Mouse (Mus musculus) megakaryocyte, embryonic 14.5 days (primary cell): ENCODE data around the gene Akr1a1. TPM values are rescaled to one million over a fixed set of nuclear protein-coding genes. Genes with fewer than 3 reads are reported as not detected.
A peak's percentile ranks its signal among the peaks of the same experiment; 100 is the strongest.

ENCODE experiments used
- H3K27me3 ChIP-seq: replicated peaks from 2 replicates; pipeline ENCODE3; 2012; ENCODE audit warnings: inconsistent platforms
- H3K36me3 ChIP-seq: replicated peaks from 2 replicates; pipeline ENCODE3; 2012; ENCODE audit warnings: low read length, inconsistent platforms, mixed read lengths
- H3K4me1 ChIP-seq: 2 replicates; pipeline ENCODE4 v1.6.1; 2012; ENCODE audit warnings: inconsistent platforms
- H3K4me3 ChIP-seq: replicated peaks from 2 replicates; pipeline ENCODE3; 2012; ENCODE audit warnings: moderate library complexity, mild to moderate bottlenecking, inconsistent platforms
- H3K9me3 ChIP-seq: 2 replicates; pipeline ENCODE4 v1.6.1; 2012; ENCODE audit warnings: inconsistent platforms
- FLI1 ChIP-seq: IDR thresholded peaks from 2 replicates; pipeline ENCODE4 v1.6.1; 2012; ENCODE audit warnings: low read length, inconsistent platforms, mixed read lengths
- GATA1 ChIP-seq: IDR thresholded peaks from 3 replicates; pipeline ENCODE4 v1.6.1; 2012; ENCODE audit warnings: mixed read lengths, low read length, inconsistent platforms, borderline replicate concordance
- polyA plus RNA-seq: library from polyadenylated mRNA; stranded (reverse); fragments of >175 nt; gene quantifications from 2 replicates; pipeline ENCODE4 v1.2.3, GENCODE M21; 2012; ENCODE audit warnings: low replicate concordance; ENCODE audit not compliant: insufficient read depth

Akr1a1 gene
- polyA plus RNA-seq, 1 experiment: 135 TPM

DNA sequence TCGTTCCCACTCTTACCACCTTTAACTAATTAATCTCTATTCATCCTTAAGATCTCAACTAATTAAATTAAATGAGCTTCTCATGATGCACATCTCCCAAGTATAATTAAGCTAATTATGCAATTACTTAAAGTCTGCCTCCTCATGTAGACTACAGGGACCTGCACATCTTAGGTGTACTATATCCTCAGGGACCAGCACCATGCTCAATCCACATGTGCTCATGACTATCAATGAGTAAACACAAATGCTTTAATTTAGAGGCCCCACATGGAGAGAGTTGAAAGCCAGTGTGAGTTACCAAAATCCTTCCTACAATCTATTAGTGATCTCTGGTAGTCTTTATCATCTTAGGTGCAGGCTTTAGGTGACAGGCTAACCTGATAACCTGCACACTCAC is 16.3 kb downstream of the Akr1a1 start:
- no peak for TF ChIP-seq GATA1
- no peak for TF ChIP-seq FLI1
- no peaks in the 10 kb centered on the region for H3K27me3 ChIP-seq
- no peaks in the 10 kb centered on the region for H3K9me3 ChIP-seq
- H3K4me3 ChIP-seq: no peak overlapping the region
- no peaks in the 10 kb centered on the region for H3K4me1 ChIP-seq
- peaks cover 64% of the 10 kb centered on the region for H3K36me3 ChIP-seq

DNA sequence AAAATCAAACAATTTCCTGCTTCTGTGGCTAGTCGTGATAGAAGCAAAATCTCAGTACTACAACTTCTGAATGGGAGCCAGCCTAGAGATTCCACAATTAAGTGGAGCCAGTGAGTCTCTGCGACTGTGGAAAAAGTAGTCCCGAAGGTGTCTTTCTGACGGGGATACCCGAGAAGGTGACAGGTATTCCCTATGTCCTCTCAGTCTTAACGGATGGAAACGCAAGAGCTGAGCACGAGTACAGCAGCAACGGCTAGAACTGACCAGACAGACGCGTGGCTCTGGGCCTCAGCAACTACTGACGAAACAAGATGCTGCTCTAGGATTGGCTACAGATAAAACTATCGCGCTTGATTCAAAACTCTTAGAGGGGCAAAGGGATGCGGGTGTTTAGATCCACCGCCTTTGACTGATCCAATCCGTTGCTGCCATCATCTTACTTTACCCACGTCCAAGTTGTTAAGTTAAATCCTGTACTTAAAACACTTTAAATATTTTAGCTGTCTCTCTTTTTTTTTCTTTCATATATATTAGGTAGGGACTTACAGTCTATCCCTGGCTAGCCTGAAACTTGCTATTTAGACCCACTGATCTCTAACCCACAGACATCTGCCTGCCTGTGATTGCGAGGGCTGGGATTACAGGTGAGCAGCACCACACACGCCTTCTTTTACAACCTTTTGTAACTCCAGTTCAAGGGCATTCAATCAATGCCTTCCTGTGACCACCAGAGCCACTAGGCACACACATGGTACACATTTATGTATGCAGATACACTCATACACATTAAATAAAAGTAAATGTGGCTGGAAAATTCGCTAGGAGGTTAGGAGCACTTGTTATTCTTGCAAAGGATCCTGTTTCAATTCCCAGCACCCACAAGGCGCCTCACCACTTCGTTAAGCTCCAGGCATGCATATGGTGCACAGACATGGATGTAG is 23.5 kb downstream of the Akr1a1 start, which contains the start of gene Nasp:
Gene Nasp, minus strand, starts transcription at position 220 of the 941 bp plus-strand sequence.
- Histone ChIP-seq H3K36me3 (peaks cover 8% of the 10 kb centered on the region), H3K4me1 (peaks cover 27% of the 10 kb centered on the region), H3K9me3 (no peaks in the 10 kb centered on the region), H3K27me3 (no peaks in the 10 kb centered on the region), H3K4me3 (peak within 1 kb of the TSS; percentile 95)
- TF ChIP-seq GATA1: no peak
- no peak for TF ChIP-seq FLI1

DNA sequence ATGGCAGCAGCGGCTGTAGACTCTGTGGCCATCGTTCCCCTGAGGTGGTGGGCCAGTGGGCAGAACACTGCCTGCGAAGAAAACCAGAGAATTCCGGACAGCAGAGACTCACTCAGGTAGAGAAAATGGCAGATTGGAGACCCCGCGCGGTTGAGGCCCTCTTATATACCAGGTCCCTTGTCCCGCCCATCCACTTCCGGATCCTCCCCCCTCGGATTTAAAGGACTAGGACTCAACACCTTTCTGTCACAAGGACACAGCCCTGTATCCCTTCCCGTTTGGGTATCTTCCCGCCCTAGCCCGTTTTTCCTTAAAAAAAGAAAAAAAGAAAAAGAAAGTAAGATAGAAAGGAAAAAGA is 24.1 kb downstream of the Akr1a1 start:
- Histone ChIP-seq H3K27me3 (no peaks in the 10 kb centered on the region), H3K36me3 (peaks cover 6% of the 10 kb centered on the region), H3K4me3 (peak overlapping the region; percentile 95), H3K9me3 (no peaks in the 10 kb centered on the region), H3K4me1 (peaks cover 27% of the 10 kb centered on the region)
- TF ChIP-seq GATA1: no peak
- no peak for TF ChIP-seq FLI1

DNA sequence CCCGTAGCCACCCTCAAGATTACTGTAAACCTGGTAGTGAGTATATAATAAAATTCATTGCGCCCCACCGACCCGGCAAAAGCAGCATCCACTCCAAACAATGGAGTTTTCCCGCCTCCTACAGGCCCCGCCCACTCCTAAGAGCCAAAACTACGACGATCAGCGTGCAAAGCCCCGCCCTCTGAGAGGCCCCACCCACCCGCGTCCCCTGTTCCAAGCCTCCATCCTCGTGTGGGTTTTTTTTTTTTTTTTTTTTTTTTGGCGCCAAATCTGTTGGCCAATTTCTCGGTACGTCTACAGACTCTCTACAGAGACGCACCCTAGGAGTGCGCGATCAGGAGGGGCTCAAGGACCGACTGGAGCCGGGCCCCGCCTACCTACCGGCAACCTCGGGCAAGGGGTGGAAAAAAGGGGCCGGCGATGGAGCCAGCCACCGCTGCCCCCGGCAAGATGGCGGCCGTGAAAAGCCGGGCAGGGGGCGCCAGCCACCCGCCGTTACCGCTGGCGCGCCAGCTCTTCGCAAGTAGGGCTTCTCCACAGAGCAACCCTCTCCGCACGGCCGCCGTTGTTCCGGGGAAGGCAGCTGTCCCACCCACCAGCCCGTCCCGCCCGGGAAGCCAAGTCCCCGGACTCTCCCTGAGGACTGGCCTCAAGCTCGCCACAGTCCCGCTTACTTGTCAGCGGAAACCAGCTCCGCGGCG is 24.7 kb downstream of the Akr1a1 start:
- Histone ChIP-seq H3K4me1 (peaks cover 27% of the 10 kb centered on the region), H3K9me3 (no peaks in the 10 kb centered on the region), H3K27me3 (no peaks in the 10 kb centered on the region), H3K4me3 (peak overlapping the region; percentile 95), H3K36me3 (peaks cover 5% of the 10 kb centered on the region)
- TF ChIP-seq FLI1: no peak
- no peak for TF ChIP-seq GATA1

DNA sequence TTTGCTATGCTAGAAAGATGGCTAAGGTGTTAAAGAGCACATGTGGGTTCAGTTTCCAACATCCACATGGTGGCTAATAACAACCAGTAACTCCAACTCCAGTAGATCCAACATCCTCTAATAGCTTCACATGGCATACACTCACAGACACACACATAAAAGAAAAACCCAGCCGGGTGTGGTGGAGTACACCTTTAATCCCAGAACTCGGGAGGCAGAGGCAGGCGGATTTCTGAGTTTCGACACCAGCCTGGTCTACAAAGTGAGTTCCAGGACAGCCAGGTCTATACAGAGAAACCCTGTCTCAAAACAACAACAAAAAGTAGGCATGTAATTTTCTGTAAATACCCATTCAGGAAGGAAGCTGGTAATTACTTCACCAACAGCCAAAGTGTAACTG is 26.6 kb downstream of the Akr1a1 start:
- peaks cover 20% of the 10 kb centered on the region for H3K36me3 ChIP-seq
- no peak overlapping the region for H3K4me3 ChIP-seq
- no peaks in the 10 kb centered on the region for H3K27me3 ChIP-seq
- H3K4me1 ChIP-seq: peaks cover 30% of the 10 kb centered on the region
- no peak for TF ChIP-seq GATA1
- no peak for TF ChIP-seq FLI1
- H3K9me3 ChIP-seq: no peaks in the 10 kb centered on the region

DNA sequence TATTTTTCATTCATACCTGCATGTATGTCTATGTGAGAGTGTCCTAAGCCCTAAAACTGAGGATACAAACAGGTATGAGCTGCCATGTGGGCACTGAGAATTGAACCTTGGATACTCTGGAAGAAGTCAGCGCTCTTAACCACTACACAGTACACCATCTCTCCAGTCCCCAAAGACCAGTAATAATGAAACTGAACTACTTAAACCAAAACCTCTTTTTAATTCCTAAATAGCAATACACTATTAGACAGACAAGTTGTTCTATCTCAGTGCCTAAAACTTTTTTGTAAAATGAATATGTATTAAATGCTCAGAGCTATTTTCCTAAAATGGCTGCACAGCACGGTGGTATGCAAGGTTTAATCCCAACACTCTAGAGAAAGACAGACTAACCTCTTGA is 36.2 kb downstream of the Akr1a1 start:
- no peak for TF ChIP-seq FLI1
- no peak for TF ChIP-seq GATA1
- Histone ChIP-seq H3K4me1 (no peaks in the 10 kb centered on the region; the same call in 1 of the 2 replicates), H3K27me3 (no peaks in the 10 kb centered on the region), H3K9me3 (no peaks in the 10 kb centered on the region), H3K36me3 (peaks cover 71% of the 10 kb centered on the region), H3K4me3 (no peak overlapping the region)

DNA sequence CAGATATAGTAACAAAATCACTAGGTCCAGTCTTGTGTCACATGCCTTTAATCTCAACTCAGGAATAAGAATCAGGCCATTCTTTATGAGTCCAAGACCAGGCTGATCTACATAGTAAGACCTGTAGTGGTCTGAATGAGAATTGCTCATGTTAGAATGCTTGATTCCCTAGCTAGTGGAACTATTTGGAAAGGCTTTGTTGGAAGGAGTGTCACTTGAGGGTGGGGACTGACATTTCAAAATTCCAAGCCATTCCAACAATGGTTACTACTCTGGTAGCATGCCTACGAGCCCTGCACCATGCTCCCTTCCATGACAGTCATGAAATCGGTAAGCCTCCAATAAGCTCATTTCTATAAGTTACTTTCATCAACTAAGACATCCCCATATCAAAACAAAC is 38.9 kb downstream of the Akr1a1 start:
- Histone ChIP-seq H3K36me3 (peaks cover 76% of the 10 kb centered on the region), H3K4me3 (no peak overlapping the region), H3K27me3 (no peaks in the 10 kb centered on the region), H3K4me1 (no peaks in the 10 kb centered on the region; the same call in 1 of the 2 replicates), H3K9me3 (no peaks in the 10 kb centered on the region)
- TF ChIP-seq GATA1 (no peak), FLI1 (no peak)

DNA sequence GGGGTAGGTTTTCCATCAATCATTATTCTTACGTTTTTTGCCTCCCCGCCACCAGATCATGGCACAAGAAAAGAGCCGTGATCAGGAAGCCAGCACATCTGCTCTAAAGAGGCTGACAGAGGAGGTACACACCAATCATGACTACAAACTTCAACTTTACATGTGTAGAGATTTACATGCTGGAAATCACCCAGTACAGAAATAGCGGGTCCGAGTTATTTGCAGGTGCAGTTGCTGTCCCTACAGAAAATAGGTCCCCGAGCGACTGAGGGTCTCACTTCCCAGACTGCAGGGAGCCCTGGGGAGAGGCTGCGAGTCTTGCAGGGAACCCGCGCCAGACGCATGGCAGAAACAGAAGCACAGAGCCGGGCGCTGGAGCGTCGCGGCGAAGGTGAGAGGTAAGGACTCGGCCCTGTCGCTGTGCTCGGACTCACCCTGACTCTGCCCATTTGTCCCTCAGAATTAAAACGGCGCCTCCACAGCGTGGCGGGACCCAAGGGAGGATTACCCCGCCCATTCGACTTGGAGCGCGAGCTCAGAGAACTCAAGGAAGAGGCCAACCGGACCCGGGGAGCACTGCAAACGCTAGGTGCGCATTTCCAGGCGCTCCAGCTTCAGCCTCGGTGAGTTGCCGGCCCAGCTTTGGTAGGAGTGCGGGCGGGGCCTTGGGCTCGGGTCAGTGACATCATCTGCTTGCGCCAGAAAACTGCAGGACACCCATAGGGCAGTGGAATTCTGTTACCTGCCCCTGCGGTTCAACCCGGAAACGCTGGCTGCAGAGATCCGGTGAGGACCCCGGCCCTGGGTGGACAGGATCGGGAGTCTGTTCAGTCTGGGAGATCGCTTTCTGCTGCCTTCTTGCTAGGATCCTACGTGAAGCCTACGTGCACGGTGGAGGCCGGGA is 54.2 kb downstream of the Akr1a1 start:
- H3K4me1 ChIP-seq: peaks cover 27% of the 10 kb centered on the region
- H3K9me3 ChIP-seq: peaks cover 9% of the 10 kb centered on the region; the same call in 1 of the 2 replicates
- H3K4me3 ChIP-seq: peak overlapping the region; percentile 97
- H3K27me3 ChIP-seq: no peaks in the 10 kb centered on the region
- TF ChIP-seq FLI1 (no peak), GATA1 (no peak)
- peaks cover 66% of the 10 kb centered on the region for H3K36me3 ChIP-seq

DNA sequence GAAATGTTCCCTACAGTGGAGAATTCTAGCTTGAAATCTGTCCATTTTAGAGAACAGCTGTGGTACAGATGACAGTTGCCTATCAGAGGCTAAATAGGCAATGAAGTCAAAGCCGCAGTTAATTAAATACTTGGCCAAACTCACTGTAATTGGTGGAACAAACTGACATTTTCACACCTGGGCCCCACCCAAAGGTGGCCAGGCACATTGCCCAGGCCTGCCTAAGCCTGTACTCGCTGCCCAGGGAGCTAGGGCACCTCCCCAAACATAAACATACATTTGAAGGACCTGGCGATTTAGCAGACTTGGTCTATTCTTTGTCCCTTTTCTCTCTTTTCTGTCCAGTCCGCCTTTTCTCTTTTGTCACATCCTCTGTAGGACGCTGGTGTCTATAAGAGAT is 55.1 kb downstream of the Akr1a1 start, which contains the start of gene Ccdc17:
Gene Ccdc17, plus strand, starts transcription at position 276 of the 400 bp plus-strand sequence.
- peaks cover 9% of the 10 kb centered on the region; the same call in 1 of the 2 replicates for H3K9me3 ChIP-seq
- no peaks in the 10 kb centered on the region for H3K27me3 ChIP-seq
- peak within 1 kb of the TSS; percentile 97 for H3K4me3 ChIP-seq
- no peak for TF ChIP-seq GATA1
- no peak for TF ChIP-seq FLI1
- peaks cover 66% of the 10 kb centered on the region for H3K36me3 ChIP-seq
- H3K4me1 ChIP-seq: peaks cover 27% of the 10 kb centered on the region
